Mouse (Mus musculus): ENCODE results near the gene Hoxa4. TPM values are rescaled to one million over a fixed set of nuclear protein-coding genes. Genes with fewer than 3 reads are reported as not detected.

Hoxa4 gene
- total RNA-seq, 2 experiments from 2014 or later: 2.7 to 3.3 TPM

- DNase-seq: no peak
- Histone ChIP-seq H3K4me3 (peak overlapping the region; percentile 88), H3K27ac (peak overlapping the region; percentile 90)
- intact Hi-C loops (cut with DNase I): loop anchor here (5.0 kb wide), 1 partner anchor 36 kb away; no protein-coding TSS in a partner anchor
- TF ChIP-seq CTCF (IDR thresholded peaks at IDR 0.05): no peak
Observed at GRCm38 (mm10) chr6:52161336-52162092, 30.0 kb downstream of the Hoxa4 start.

DNA sequence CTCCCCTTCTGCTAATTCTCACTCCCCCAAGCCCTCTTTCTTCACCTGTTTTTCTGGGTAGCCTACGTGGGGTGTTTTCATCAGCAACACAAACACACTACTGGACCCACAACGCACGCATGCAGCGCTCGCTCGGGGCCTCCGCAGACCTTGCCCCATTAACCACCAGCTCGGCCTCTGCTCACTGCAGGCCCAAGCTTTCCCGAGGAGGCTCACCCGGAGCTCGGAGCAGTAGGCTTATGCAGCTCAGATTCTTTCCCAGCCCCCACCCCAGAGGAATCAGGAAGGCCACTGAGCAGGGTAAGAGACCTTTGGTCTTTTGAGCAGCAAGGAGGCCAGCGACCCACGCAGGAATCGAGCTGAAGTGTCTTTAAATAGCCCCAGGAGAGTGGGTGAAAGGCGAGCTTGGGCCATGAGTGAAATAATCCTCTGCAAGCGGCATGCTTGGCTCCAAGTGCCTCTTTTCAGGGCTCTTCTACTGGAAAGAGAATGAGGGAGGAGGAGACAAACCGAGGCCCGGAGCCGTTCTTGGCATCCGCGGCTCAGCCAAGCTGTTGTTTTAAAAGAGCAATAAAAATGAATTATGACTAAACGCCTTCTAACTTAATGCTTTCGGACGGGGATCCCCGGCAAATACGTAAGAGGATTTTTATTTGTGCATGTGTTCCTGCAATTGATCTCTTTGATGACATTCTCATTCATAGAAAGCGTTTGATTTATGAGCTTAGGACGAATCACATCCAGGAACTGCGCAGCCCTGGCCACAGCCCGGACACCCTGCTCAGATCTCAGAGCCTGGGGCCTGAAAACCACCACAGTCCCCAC is 30.8 kb downstream of the Hoxa4 start:
- TF ChIP-seq CTCF (IDR thresholded peaks at IDR 0.05): no peak
- intact Hi-C loops (cut with DNase I): loop anchor here (5.0 kb wide), 1 partner anchor 37 kb away; no protein-coding TSS in a partner anchor
- peak overlapping the region; percentile 88 for H3K4me3 ChIP-seq
- H3K27ac ChIP-seq: peak overlapping the region; percentile 90
- peak; percentile 35 for DNase-seq

GRCm38 (mm10) chr6:52159979-52160378 is 31.6 kb downstream of the Hoxa4 start:
- Histone ChIP-seq H3K4me3 (peak overlapping the region; percentile 88), H3K27ac (peak overlapping the region; percentile 90)
- DNase-seq: no peak
- TF ChIP-seq CTCF (IDR thresholded peaks at IDR 0.05): no peak
- intact Hi-C loops (cut with DNase I): loop anchor here (5.0 kb wide), 2 partner anchors 37 to 148 kb away; partner anchors contain the start of gene Skap2

DNA sequence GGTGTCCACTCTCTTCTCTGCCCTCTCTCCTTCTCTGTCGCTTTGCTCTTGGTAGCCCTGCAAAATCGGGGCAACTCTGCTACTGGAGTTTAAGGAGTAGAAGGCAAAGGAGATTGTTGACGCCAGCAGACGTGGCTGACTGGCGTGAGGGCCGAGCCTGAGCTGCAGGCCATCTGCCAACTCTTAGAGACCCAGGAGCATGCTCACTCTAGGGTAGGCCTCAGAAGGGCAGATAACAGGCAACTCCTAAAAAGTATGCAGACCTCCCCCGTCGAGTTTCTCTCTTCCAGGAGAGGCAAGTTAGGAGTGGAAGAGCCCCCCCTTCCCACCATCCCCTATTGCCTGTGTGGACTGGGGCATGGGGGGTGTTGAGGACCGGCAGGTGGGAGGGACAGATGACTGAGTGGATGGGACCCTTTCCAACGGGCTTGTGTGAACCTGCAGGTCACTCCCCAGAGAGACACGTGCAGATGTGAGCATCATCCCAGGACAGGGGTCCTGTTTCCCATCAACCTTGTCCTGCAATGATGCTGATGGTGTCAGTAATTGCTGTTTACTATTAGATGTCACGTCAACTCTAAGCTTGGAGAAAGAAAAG is 32.3 kb downstream of the Hoxa4 start:
- peak; percentile 30 for DNase-seq
- Histone ChIP-seq H3K4me3 (peak overlapping the region; percentile 88), H3K27ac (peak overlapping the region; percentile 90)
- no peak for TF ChIP-seq CTCF (IDR thresholded peaks at IDR 0.05)
- intact Hi-C loops (cut with DNase I): loop anchor here (5.0 kb wide), 1 partner anchor 147 kb away; the partner anchor contains the start of gene Skap2

DNA sequence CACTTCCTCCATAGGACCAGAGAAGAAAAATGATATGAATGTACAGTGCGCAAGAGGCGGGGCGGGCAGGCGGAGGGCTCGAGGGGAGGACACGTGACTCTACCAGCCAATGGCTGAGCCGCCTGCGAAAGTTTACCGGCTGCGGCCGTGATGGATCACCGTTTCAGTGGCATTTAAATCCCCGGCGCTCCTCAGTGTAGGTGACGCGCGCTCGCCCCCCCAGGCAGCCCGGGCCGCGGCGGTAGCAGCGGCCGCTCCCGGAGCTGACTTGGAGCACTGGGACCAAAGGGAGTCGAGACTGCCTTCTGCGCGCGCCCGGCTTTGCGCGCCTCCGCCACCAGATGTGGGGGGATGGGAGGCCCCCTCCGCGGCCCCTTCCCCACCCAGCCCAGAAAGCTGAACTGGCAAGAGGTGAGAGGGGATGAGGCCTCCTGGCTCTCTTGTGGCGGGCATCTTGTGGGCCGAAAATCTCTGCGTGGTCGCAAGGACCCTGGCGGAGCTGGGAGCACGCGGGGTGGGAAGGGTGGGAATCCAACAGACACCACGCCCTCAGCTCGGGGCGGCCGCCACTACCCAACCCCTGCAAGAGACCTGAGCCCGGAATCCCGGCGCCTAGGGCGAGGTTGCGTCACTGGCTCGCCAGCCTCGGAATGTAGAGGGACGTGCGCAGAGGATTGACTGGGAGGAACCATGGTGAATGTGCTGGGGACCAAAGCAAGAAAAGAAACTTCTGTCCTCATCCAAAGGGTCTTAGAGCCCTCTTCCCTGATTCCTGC is 33.1 kb downstream of the Hoxa4 start, which contains the start of gene Hoxa1:
Hoxa1 (minus strand) TSS at position 42 of the 776 bp plus-strand sequence.
- TF ChIP-seq CTCF (IDR thresholded peaks at IDR 0.05): no peak
- intact Hi-C loops (cut with DNase I): loop anchor here (5.0 kb wide), 1 partner anchor 146 kb away; the partner anchor contains the start of gene Skap2
- peak within 1 kb of the TSS; percentile 88 for H3K4me3 ChIP-seq
- H3K27ac ChIP-seq: peak within 1 kb of the TSS; percentile 90
- DNase-seq: peak; percentile 84

- intact Hi-C loops (cut with DNase I): loop anchor here (5.0 kb wide), 1 partner anchor 145 kb away; the partner anchor contains the start of gene Skap2
- no peak for DNase-seq
- TF ChIP-seq CTCF (IDR thresholded peaks at IDR 0.05): no peak
- Histone ChIP-seq H3K27ac (peak overlapping the region; percentile 90), H3K4me3 (peak overlapping the region; percentile 88)
Observed at GRCm38 (mm10) chr6:52157466-52158275, 33.9 kb downstream of the Hoxa4 start.

DNA sequence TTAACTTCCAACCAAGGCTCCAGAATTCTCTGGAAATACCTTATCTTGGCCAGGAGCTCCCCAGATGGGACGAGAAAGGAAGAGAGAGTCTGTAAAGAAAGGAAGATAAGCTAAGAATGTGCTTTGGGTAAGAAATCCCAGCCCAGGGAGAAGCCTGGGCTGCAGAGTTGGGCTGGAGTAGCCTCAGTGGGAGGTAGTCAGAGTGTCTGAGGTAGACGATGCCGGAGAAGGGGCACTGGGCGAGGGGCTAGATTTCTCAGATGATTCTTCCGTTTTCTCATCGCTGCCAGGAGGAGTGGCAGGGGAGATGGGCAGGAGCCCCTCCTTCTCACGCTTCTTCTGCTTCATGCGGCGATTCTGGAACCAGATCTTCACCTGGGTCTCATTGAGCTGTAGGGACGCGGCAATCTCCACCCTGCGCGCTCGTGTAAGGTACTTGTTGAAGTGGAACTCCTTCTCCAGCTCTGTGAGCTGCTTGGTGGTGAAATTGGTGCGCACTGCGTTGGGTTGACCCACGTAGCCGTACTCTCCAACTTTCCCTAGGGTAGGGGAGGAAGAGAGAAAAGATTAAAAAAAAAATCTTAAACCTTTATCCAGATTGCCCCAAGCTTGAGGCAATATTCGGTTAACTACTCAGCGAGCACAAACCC is 34.9 kb downstream of the Hoxa4 start:
- intact Hi-C loops (cut with DNase I): loop anchor here (5.0 kb wide), 1 partner anchor 144 kb away; the partner anchor contains the start of gene Skap2
- Histone ChIP-seq H3K27ac (no peak overlapping the region), H3K4me3 (no peak overlapping the region)
- DNase-seq: no peak
- TF ChIP-seq CTCF (IDR thresholded peaks at IDR 0.05): no peak

DNA sequence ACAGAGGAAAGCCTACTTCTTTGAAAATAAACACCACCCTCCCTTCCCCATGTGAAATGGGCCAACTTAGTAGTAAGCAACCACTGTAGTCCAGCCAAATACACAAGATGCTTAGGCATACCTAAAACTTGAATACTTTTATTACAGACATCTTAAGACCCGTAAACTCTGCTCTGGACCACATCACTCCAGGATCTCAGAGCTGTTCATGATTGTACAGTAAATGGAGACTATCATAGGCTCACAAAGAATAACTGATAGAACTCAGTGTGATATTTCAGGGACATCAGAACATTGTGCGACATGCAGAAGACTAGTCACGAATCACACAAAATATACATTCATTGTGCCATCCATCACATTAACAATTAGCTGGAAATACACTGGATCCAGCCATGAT is 36.1 kb downstream of the Hoxa4 start:
- DNase-seq: no peak
- intact Hi-C loops (cut with DNase I): loop anchor here (5.0 kb wide), 1 partner anchor 143 kb away; the partner anchor contains the start of gene Skap2
- Histone ChIP-seq H3K27ac (no peak overlapping the region), H3K4me3 (no peak overlapping the region)
- no peak for TF ChIP-seq CTCF (IDR thresholded peaks at IDR 0.05)

DNA sequence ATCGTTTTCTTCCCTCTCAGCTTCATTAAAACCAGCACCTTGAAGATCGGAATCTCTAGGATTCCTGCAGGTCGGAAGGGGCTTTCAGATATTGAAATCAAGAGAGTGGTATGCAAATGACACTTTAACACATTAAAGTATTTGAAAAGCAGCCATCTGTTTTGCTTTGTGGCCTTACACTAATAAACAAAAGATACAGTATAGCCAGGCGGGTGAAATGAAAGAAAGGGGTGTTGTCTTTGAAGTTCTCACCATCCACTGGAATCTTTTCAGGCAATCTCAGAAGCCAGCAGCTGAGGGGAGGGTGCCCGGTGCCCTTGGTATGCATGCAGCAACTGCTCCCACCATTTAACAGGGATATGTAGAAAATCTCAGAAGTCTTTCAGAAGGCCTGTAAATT is 37.5 kb downstream of the Hoxa4 start:
- no peak overlapping the region for H3K4me3 ChIP-seq
- intact Hi-C loops (cut with DNase I): no loop called here
- H3K27ac ChIP-seq: no peak overlapping the region
- no peak for TF ChIP-seq CTCF (IDR thresholded peaks at IDR 0.05)
- no peak for DNase-seq

GRCm38 (mm10) chr6:52153270-52153669 is 38.3 kb downstream of the Hoxa4 start:
- intact Hi-C loops (cut with DNase I): no loop called here
- Histone ChIP-seq H3K4me3 (no peak overlapping the region), H3K27ac (no peak overlapping the region)
- DNase-seq: no peak
- TF ChIP-seq CTCF (IDR thresholded peaks at IDR 0.05): no peak
